Mouse (Mus musculus) MEL (cell line): ENCODE measurements at regions not wholly inside any gene's neighbourhood (a gene's known extent, or its start where the extent isn't known, plus 50 kb on each side); places are given as distances from the start of the nearest gene placed in this dataset.

ENCODE experiments used
- CTCF ChIP-seq, 3 experiments: IDR thresholded peaks in 2 of 3; conservative IDR thresholded peaks in 1 of 3; 2 replicates each; pipeline ENCODE4 v1.5.1; 2011 to 2012; ENCODE audit warnings: low read length in 3 of 3, low read depth in 2 of 3, mild to moderate bottlenecking in 2 of 3, improper control_type of control experiment in 1 of 3, inconsistent platforms in 1 of 3, mixed read lengths in 1 of 3, moderate library complexity in 1 of 3; ENCODE audit not compliant: control insufficient read depth in 1 of 3, insufficient read depth in 1 of 3, poor library complexity in 1 of 3, severe bottlenecking in 1 of 3
- ELF1 ChIP-seq: IDR thresholded peaks from 2 replicates; pipeline ENCODE4 v1.6.1; 2014; ENCODE audit warnings: low read depth, mild to moderate bottlenecking, inconsistent platforms, low read length, improper control_type of control experiment, moderate library complexity
- JUND ChIP-seq: IDR thresholded peaks from 2 replicates; pipeline ENCODE4 v1.6.1; 2011; ENCODE audit warnings: low read depth, mild to moderate bottlenecking, improper control_type of control experiment, low read length
- MEF2A ChIP-seq: IDR thresholded peaks from 2 replicates; pipeline ENCODE4 v1.6.1; 2014; ENCODE audit warnings: low read depth, mild to moderate bottlenecking, inconsistent platforms, low read length, improper control_type of control experiment; ENCODE audit not compliant: poor library complexity, insufficient replicate concordance, severe bottlenecking; ENCODE audit errors: extremely low read depth
- NELFE ChIP-seq: IDR thresholded peaks from 2 replicates; pipeline ENCODE4 v1.6.1; 2011; ENCODE audit warnings: low read depth, low read length, improper control_type of control experiment
- POLR2A ChIP-seq, 2 experiments: IDR thresholded peaks; 2 replicates each; pipeline ENCODE4 v1.6.1; 2011 to 2012; ENCODE audit warnings: low read length in 2 of 2, mild to moderate bottlenecking in 2 of 2, control low read depth in 1 of 2, improper control_type of control experiment in 1 of 2, low read depth in 1 of 2, moderate library complexity in 1 of 2; ENCODE audit not compliant: control insufficient read depth in 1 of 2, insufficient read depth in 1 of 2, poor library complexity in 1 of 2
- SMC3 ChIP-seq: IDR thresholded peaks from 2 replicates; pipeline ENCODE4 v1.6.1; 2011; ENCODE audit warnings: low read depth, low read length, improper control_type of control experiment
- TBP ChIP-seq: IDR thresholded peaks from 2 replicates; pipeline ENCODE4 v1.8.0; 2011; ENCODE audit warnings: low read depth, low read length, improper control_type of control experiment
- TCF12 ChIP-seq: IDR thresholded peaks from 2 replicates; pipeline ENCODE4 v1.6.1; 2014; ENCODE audit warnings: low read depth, mild to moderate bottlenecking, inconsistent platforms, low read length, improper control_type of control experiment, moderate library complexity
- ZKSCAN1 ChIP-seq: IDR thresholded peaks from 2 replicates; pipeline ENCODE4 v1.6.1; 2012; ENCODE audit warnings: low read depth, mild to moderate bottlenecking, inconsistent platforms, low read length, improper control_type of control experiment, moderate library complexity

GRCm38 (mm10) chr13:69416726-69417125, 116.8 kb upstream of the Nsun2 start:
- TF ChIP-seq NELFE (no peak), POLR2A (IDR thresholded peaks at IDR 0.05; ENCODE audit: control insufficient read depth in 1 of 2, insufficient read depth in 1 of 2, low read depth in 1 of 2, low read length in 2 of 2, poor library complexity in 1 of 2) (no peak), CTCF (IDR thresholded peaks at IDR 0.05 in 2 of 3, conservative IDR thresholded peaks at IDR 0.05 in 1 of 3; ENCODE audit: control insufficient read depth in 1 of 3, insufficient read depth in 1 of 3, low read depth in 2 of 3, low read length in 3 of 3, poor library complexity in 1 of 3, severe bottlenecking in 1 of 3) (no peak), SMC3 (no peak), MEF2A (no peak), ELF1 (no peak), TBP (no peak), ZKSCAN1 (no peak), TCF12 (no peak), JUND (no peak)
